Mouse (Mus musculus): ENCODE measurements around the gene Eif4enif1. TPM values are rescaled to one million over a fixed set of nuclear protein-coding genes. Genes with fewer than 3 reads are reported as not detected.
A peak's percentile ranks its signal among the peaks of the same experiment; 100 is the strongest.
"Not testable (repeated sequence)": the region's sequence is repeated elsewhere in the genome, so short reads cannot be mapped to it uniquely, and the experiment has no call there.

The Eif4enif1 gene
- polyA plus RNA-seq, 1 experiment from 2014 or later = 47.8 TPM

DNA sequence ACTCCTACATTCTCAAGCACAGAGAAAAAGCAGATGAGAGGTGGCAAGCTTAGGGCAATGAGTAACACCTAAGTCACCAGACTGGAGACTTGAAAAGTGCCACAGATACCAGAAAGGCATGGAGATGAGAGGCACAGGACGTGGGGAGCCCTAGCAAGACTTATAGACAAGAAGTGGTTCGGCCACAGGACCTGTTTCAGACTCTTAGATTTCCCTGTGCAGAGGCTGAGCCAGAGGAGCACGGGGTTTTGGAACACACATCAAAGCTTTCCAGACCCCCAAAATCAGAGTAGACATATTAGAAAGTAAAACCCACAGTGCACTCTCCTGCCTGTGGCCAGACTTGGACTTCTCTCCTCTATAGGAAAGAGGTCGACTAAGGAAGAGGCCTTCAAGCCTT, 20.9 kb upstream of the Eif4enif1 start:
- not testable (repeated sequence) for H3K4me1 ChIP-seq (ENCODE audit: insufficient read depth, low read length); H3K4me2 ChIP-seq (replicated peaks; ENCODE audit: low read depth, low read length); H3K4me3 ChIP-seq (ENCODE audit: low read length); H3K36me3 ChIP-seq (ENCODE audit: insufficient read depth, low read length); ATAC-seq (ENCODE audit: low FRiP score, low TSS enrichment); H3K27ac ChIP-seq (ENCODE audit: low read length); H3K9ac ChIP-seq (replicated peaks; ENCODE audit: low read length); H3K9me3 ChIP-seq (ENCODE audit: low read length); H3K27me3 ChIP-seq (ENCODE audit: insufficient read depth, low read length)
- WGBS = 63% methylated on average over 4 of the region's 4 CpGs

DNA sequence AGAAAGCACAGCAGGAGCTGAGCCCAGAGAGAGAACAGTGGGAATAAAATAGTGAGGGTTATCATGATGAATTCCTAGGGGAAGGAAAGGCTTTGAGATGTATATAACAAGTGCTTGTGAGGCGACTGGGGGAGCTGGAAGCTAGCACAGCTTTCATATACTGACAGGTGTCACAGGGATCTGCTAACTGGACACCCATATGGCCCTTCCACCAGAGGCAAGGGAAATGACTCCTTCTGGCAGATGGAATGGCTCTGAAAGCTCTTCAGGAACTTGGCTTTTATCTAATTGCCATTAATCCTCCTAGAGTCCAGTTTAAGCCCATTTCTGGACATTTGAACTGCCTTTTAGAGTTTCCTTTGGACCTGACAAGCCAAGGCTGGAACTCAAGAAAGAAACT, 20.2 kb upstream of the Eif4enif1 start:
- H3K4me1 ChIP-seq (ENCODE audit: insufficient read depth, low read length); H3K4me3 ChIP-seq (ENCODE audit: low read length); H3K27ac ChIP-seq (ENCODE audit: low read length); H3K9ac ChIP-seq (replicated peaks; ENCODE audit: low read length); H3K4me2 ChIP-seq (replicated peaks; ENCODE audit: low read depth, low read length); H3K36me3 ChIP-seq (ENCODE audit: insufficient read depth, low read length); H3K27me3 ChIP-seq (ENCODE audit: insufficient read depth, low read length); ATAC-seq (ENCODE audit: low FRiP score, low TSS enrichment); H3K9me3 ChIP-seq (ENCODE audit: low read length): not testable (repeated sequence)
- 71% methylated on average over 1 of the region's 1 CpGs for WGBS

DNA sequence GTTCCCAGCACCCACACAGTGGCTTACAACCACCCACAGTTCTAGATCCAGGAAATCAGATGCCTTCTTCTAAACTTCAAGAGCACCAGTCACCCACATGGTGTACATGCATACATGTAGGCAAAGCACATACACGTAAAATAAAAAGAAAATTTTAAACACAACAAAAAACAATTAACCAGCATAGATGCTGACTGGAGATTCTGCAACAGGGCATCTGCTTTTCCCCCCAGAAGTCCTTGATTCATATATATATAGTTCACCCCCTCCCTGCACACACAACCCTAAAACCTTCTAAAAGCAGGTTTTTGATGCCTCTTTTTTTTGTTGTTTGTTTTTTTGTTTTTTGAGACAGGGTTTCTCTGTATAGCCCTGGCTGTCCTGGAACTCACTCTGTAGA, 19.5 kb upstream of the Eif4enif1 start:
- H3K4me2 ChIP-seq (replicated peaks; ENCODE audit: low read depth, low read length); H3K4me3 ChIP-seq (ENCODE audit: low read length); H3K36me3 ChIP-seq (ENCODE audit: insufficient read depth, low read length); ATAC-seq (ENCODE audit: low FRiP score, low TSS enrichment); H3K4me1 ChIP-seq (ENCODE audit: insufficient read depth, low read length); H3K9me3 ChIP-seq (ENCODE audit: low read length); H3K27ac ChIP-seq (ENCODE audit: low read length); H3K9ac ChIP-seq (replicated peaks; ENCODE audit: low read length); H3K27me3 ChIP-seq (ENCODE audit: insufficient read depth, low read length): not testable (repeated sequence)
- WGBS = 81% methylated on average over 1 of the region's 1 CpGs

DNA sequence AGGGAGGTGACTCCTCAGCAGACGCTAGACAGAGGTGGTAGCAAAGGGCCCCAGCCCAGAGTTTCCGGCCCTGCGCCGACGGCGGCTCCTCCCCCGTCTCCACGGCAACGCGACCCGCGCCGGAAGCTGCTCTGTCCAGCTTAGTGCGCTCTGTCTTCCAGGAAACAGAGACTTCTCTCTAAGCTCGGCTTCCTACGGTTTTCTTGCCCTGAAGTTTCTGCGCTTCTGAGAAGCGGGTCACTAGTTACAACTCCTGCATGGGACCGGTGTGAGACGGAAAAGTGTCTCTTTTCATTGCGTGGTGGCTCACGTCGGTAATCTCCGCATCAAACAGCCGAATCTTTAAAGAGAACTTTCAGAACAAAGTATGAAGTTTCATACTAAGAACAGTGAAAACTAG, 8.8 kb upstream of the Eif4enif1 start, which contains the start of gene Sfi1:
Gene Sfi1 (minus strand): TSS at position 101 of the 400 bp plus-strand sequence.
- WGBS = 87% methylated on average over 25 of the region's 25 CpGs
- no peak for ATAC-seq (ENCODE audit: low FRiP score, low TSS enrichment)
- H3K9me3 ChIP-seq (ENCODE audit: low read length) = no peaks in the 10 kb centered on the region
- no peak within 1 kb of the TSS for H3K27ac ChIP-seq (ENCODE audit: low read length)
- H3K9ac ChIP-seq (replicated peaks; ENCODE audit: low read length) = no peak within 1 kb of the TSS
- H3K27me3 ChIP-seq (ENCODE audit: insufficient read depth, low read length) = no peaks in the 10 kb centered on the region
- no peaks in the 10 kb centered on the region for H3K36me3 ChIP-seq (ENCODE audit: insufficient read depth, low read length)
- H3K4me1 ChIP-seq (ENCODE audit: insufficient read depth, low read length) = no peaks in the 10 kb centered on the region
- H3K4me3 ChIP-seq (ENCODE audit: low read length) = no peak within 1 kb of the TSS
- no peak within 1 kb of the TSS for H3K4me2 ChIP-seq (replicated peaks; ENCODE audit: low read depth, low read length)

DNA sequence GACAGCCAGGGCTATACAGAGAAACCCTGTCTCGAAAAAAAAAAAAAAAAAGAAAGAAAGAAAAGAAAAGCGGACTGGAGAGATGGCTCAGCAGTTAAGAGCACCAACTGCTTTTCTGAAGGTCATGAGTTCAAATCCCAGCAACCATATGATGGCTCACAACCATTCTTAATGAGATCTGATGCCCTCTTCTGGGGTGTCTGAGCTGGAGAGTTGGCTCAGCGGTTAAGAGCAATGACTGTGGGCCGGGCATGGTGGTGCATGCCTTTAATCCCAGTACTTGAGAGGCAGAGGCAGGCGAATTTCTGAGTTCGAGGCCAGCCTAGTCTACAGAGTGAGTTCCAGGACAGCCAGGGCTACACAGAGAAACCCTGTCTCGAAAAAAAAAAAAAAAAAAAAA, 1.6 kb upstream of the Eif4enif1 start:
- H3K27ac ChIP-seq (ENCODE audit: low read length); H3K9me3 ChIP-seq (ENCODE audit: low read length); H3K4me1 ChIP-seq (ENCODE audit: insufficient read depth, low read length); ATAC-seq (ENCODE audit: low FRiP score, low TSS enrichment); H3K27me3 ChIP-seq (ENCODE audit: insufficient read depth, low read length); H3K9ac ChIP-seq (replicated peaks; ENCODE audit: low read length); H3K36me3 ChIP-seq (ENCODE audit: insufficient read depth, low read length); H3K4me3 ChIP-seq (ENCODE audit: low read length); H3K4me2 ChIP-seq (replicated peaks; ENCODE audit: low read depth, low read length): not testable (repeated sequence)
- WGBS = 93% methylated on average over 6 of the region's 7 CpGs

DNA sequence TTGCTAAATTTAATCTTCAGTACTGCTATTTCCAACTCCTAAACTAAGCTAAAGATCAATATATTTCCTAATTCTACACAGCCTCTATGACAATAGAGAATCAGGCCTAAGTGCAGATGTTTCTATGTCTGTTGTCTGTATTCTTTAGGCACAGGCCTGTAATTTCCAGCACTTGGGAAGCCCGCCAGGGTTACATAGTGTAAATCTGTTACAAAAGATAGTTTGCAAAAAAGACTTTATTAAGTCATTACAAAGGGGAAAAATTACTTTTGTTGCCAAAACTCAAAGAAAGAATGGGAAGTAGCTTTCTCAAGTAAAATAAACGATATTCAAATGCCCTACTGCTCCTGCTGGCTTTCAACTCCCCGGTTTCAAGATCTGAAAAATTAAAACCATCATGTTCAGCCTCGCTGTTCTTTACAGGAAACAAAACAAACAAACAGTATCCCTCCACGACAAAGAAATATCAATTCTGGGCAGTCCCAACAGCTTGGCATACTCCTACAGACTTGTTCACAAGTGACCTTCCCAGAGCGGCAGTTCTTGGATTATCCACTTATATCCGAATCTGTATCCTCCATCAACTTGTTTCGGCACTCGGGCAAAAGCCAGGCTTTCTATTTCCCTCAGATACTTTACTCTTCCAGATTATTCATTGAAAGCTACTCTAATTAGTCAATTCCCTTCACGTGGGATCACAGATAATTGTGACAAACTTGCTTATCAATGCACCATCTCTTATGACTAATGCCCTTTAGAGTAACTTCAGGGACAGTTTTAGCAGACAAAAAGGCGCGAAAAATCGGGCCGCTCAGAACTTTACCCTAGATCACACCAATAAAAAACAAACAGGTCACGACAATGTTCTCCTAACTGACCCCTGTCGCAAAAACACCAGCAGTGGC, 614 bp upstream of the Eif4enif1 start:
- Histone ChIP-seq H3K4me1 (ENCODE audit: insufficient read depth, low read length) (no peaks in the 10 kb centered on the region), H3K4me3 (ENCODE audit: low read length) (peak overlapping the region; percentile 44), H3K9ac (replicated peaks; ENCODE audit: low read length) (peak overlapping the region; percentile 44; the same call in 1 of the 2 replicates), H3K4me2 (replicated peaks; ENCODE audit: low read depth, low read length) (peak overlapping the region; percentile 15), H3K27me3 (ENCODE audit: insufficient read depth, low read length) (no peaks in the 10 kb centered on the region), H3K9me3 (ENCODE audit: low read length) (no peaks in the 10 kb centered on the region), H3K36me3 (ENCODE audit: insufficient read depth, low read length) (peaks cover 9% of the 10 kb centered on the region; the same call in 1 of the 2 replicates), H3K27ac (ENCODE audit: low read length) (peak overlapping the region; percentile 8; the same call in 1 of the 2 replicates)
- ATAC-seq (ENCODE audit: low FRiP score, low TSS enrichment) = no peak
- WGBS = 6% methylated on average over 16 of the region's 16 CpGs

DNA sequence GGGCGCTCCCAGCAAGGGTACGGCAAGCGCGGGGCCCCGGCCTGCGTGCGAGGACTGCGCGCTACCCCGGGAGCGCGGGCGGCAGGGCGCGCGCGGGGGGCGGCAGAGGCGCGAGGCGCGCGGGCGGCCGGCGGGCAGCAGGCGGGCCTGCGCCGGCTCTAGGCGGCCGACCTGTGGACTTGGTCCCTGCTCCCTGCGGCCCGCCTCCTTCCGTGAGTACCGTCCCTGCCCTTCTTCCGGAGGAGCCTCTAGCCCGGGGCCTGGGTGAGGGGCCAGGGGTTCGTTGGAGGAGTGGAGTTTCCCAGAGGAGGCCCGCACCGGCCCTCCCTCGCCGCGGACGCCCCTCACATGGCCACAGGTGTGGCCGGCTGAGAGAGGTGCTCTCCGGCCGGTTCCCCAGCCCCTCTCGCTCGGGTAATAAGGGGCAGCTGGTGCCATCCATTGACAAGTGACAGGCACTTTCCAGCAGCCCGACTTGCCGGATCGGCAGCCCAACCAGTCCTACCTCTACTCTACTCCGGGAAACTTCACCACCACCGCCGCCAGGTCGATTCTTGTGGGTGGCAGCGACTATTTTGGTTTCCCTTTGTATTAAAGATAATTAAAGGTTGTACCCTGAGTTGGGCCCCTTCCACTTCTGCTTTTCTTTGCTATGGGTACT, 719 bp downstream of the Eif4enif1 start:
- H3K9ac ChIP-seq (replicated peaks; ENCODE audit: low read length) = peak overlapping the region; percentile 43
- peaks cover 16% of the 10 kb centered on the region for H3K36me3 ChIP-seq (ENCODE audit: insufficient read depth, low read length)
- ATAC-seq (ENCODE audit: low FRiP score, low TSS enrichment) = peak; percentile 62
- peak overlapping the region; percentile 37 for H3K4me2 ChIP-seq (replicated peaks; ENCODE audit: low read depth, low read length)
- no peaks in the 10 kb centered on the region for H3K27me3 ChIP-seq (ENCODE audit: insufficient read depth, low read length)
- peak overlapping the region; percentile 44 for H3K4me3 ChIP-seq (ENCODE audit: low read length)
- peak overlapping the region; percentile 4; the same call in 1 of the 2 replicates for H3K27ac ChIP-seq (ENCODE audit: low read length)
- WGBS = under 1% methylated on average over 47 of the region's 57 CpGs
- no peaks in the 10 kb centered on the region for H3K9me3 ChIP-seq (ENCODE audit: low read length)
- no peaks in the 10 kb centered on the region for H3K4me1 ChIP-seq (ENCODE audit: insufficient read depth, low read length)

DNA sequence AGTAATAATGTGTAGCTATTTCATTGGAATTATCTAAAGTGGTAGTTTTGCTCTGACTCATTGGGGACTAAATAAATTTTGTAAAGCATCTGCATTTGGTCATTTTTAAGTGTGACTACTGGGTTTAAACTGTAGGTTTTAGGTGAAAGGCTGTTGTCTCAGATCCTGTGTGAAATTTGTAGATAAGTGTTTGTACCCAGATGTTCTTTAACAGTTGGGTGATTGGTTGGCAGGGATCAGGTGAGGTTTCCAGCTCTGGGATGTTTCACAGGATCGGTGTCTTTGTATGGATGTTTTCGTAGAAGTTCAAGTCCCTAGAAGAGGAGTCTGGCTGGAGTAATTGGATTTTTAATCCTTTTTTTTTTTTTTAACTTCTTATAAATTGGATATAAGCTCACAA, 1.6 kb downstream of the Eif4enif1 start:
- no peak overlapping the region for H3K27ac ChIP-seq (ENCODE audit: low read length)
- no peak for ATAC-seq (ENCODE audit: low FRiP score, low TSS enrichment)
- 79% methylated on average over 2 of the region's 2 CpGs for WGBS
- peaks cover 19% of the 10 kb centered on the region for H3K36me3 ChIP-seq (ENCODE audit: insufficient read depth, low read length)
- H3K4me2 ChIP-seq (replicated peaks; ENCODE audit: low read depth, low read length) = peak overlapping the region; percentile 37
- H3K9me3 ChIP-seq (ENCODE audit: low read length) = no peaks in the 10 kb centered on the region
- no peaks in the 10 kb centered on the region for H3K27me3 ChIP-seq (ENCODE audit: insufficient read depth, low read length)
- peak overlapping the region; percentile 44; the same call in 1 of the 2 replicates for H3K4me3 ChIP-seq (ENCODE audit: low read length)
- no peak overlapping the region for H3K9ac ChIP-seq (replicated peaks; ENCODE audit: low read length)
- no peaks in the 10 kb centered on the region for H3K4me1 ChIP-seq (ENCODE audit: insufficient read depth, low read length)

DNA sequence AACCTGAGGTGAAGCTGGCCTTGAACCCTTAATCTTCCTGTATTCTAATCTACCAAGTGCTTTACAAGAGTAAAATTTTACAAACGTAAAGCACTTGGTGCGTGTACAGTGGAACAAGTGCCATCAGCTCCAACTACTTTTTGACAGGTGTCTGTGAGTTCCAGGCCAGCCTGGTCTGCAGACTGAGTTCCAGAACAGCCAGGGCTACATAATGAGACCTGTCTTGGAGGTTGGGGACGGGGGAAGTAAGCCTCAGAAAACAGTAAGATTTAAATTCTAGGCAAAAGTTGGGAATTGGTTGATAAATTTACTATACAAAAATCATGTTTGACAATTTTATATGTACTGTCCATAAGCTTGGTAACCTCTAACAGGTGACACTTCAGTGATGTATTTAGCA, 3.0 kb downstream of the Eif4enif1 start:
- H3K36me3 ChIP-seq (ENCODE audit: insufficient read depth, low read length) = peaks cover 29% of the 10 kb centered on the region
- 85% methylated on average over 3 of the region's 3 CpGs for whole genome bisulfite sequencing
- ATAC-seq (ENCODE audit: low FRiP score, low TSS enrichment) = no peak

DNA sequence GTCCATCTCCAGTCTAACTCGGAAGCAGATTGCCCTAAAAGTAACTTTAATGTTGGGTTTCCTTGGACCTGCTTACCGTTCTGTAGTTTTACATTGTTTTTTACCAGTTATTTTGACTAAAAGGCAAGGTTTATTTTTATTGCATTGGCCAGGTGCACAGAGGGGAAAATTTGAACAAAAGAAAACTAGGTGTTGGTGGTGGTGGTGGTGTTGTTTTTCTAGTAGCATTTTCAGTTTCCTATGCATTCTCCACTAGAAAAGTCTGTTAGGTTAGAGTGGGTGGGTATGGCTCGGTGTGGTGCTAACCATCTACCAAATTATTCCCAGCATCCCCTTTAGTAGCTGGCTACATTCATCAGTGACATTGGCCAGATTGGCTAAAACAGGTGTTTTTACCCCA, 4.6 kb downstream of the Eif4enif1 start:
- H3K9ac ChIP-seq (replicated peaks; ENCODE audit: low read length) = no peak overlapping the region
- H3K4me2 ChIP-seq (replicated peaks; ENCODE audit: low read depth, low read length) = no peak overlapping the region
- H3K4me1 ChIP-seq (ENCODE audit: insufficient read depth, low read length) = no peaks in the 10 kb centered on the region
- WGBS = over 99% methylated on average over 3 of the region's 3 CpGs
- H3K27ac ChIP-seq (ENCODE audit: low read length) = no peak overlapping the region
- H3K36me3 ChIP-seq (ENCODE audit: insufficient read depth, low read length) = peaks cover 31% of the 10 kb centered on the region
- no peaks in the 10 kb centered on the region for H3K9me3 ChIP-seq (ENCODE audit: low read length)
- H3K27me3 ChIP-seq (ENCODE audit: insufficient read depth, low read length) = no peaks in the 10 kb centered on the region
- no peak for ATAC-seq (ENCODE audit: low FRiP score, low TSS enrichment)
- H3K4me3 ChIP-seq (ENCODE audit: low read length) = no peak overlapping the region

More for the DNA sequence above, 3.0 kb downstream of the Eif4enif1 start:
- H3K4me3 ChIP-seq (ENCODE audit: low read length) = no peak overlapping the region
- no peak overlapping the region for H3K4me2 ChIP-seq (replicated peaks; ENCODE audit: low read depth, low read length)
- H3K4me1 ChIP-seq (ENCODE audit: insufficient read depth, low read length) = no peaks in the 10 kb centered on the region
- H3K27ac ChIP-seq (ENCODE audit: low read length) = no peak overlapping the region
- H3K9me3 ChIP-seq (ENCODE audit: low read length) = no peaks in the 10 kb centered on the region
- no peak overlapping the region for H3K9ac ChIP-seq (replicated peaks; ENCODE audit: low read length)
- H3K27me3 ChIP-seq (ENCODE audit: insufficient read depth, low read length) = no peaks in the 10 kb centered on the region

Measured in kidney, embryonic 16.5 days (tissue).